Mouse (Mus musculus) hindbrain, embryonic 13.5 days (tissue): ENCODE results near the gene Dpp6. TPM values are rescaled to one million over a fixed set of nuclear protein-coding genes. Genes with fewer than 3 reads are reported as not detected.

ENCODE experiments used
- ATAC-seq: fragments of 200-750 bp; cut with Nextera tagmentation; 2 replicates; pipeline ENCODE4 v1.8.0; 2017; ENCODE audit warnings: moderate TSS enrichment; ENCODE audit not compliant: low FRiP score
- H3K27ac ChIP-seq: fragments of 300-500 bp; sonication (generic); 2 replicates; pipeline ENCODE4 v1.5.1; 2015; ENCODE audit warnings: inconsistent platforms, mild to moderate bottlenecking, moderate library complexity
- H3K27me3 ChIP-seq: fragments of 300-500 bp; sonication (generic); 2 replicates; pipeline ENCODE4 v1.6.1; 2015; ENCODE audit warnings: mild to moderate bottlenecking, inconsistent platforms
- H3K36me3 ChIP-seq: fragments of 300-500 bp; sonication (generic); 2 replicates; pipeline ENCODE4 v1.6.1; 2015; ENCODE audit warnings: mild to moderate bottlenecking, inconsistent platforms
- H3K4me1 ChIP-seq: fragments of 300-500 bp; sonication (generic); replicated peaks from 2 replicates; pipeline ENCODE4 v1.6.1; 2015; ENCODE audit warnings: inconsistent platforms
- H3K4me2 ChIP-seq: fragments of 300-500 bp; sonication (generic); 2 replicates; pipeline ENCODE4 v1.6.1; 2015; ENCODE audit warnings: inconsistent platforms, mild to moderate bottlenecking, moderate library complexity
- H3K4me3 ChIP-seq: fragments of 300-500 bp; sonication (generic); 2 replicates; pipeline ENCODE4 v1.5.1; 2015; ENCODE audit warnings: mild to moderate bottlenecking, inconsistent platforms
- H3K9ac ChIP-seq: fragments of 300-500 bp; sonication (generic); 2 replicates; pipeline ENCODE4 v1.6.1; 2015; ENCODE audit warnings: mild to moderate bottlenecking, inconsistent platforms
- H3K9me3 ChIP-seq: fragments of 300-500 bp; sonication (generic); 2 replicates; pipeline ENCODE4 v1.6.1; 2016; ENCODE audit warnings: inconsistent platforms
- WGBS: fragments of 180-500 bp; shearing (Covaris S2); methylation state at CpG from one replicate; pipeline ENCODE4 v1.1.7; 2015; 5-methylcytosine and 5-hydroxymethylcytosine counted together
- polyA plus RNA-seq: library from polyadenylated mRNA; unstranded; fragments of >200 nt; fragmentation: Nextera tagmentation; extraction: Ambion mirVana; gene quantifications from 2 replicates; pipeline ENCODE4 v1.2.1, GENCODE M21; 2015

Dpp6 gene
- polyA plus RNA-seq, 1 experiment from 2014 or later = 55.2 TPM

DNA sequence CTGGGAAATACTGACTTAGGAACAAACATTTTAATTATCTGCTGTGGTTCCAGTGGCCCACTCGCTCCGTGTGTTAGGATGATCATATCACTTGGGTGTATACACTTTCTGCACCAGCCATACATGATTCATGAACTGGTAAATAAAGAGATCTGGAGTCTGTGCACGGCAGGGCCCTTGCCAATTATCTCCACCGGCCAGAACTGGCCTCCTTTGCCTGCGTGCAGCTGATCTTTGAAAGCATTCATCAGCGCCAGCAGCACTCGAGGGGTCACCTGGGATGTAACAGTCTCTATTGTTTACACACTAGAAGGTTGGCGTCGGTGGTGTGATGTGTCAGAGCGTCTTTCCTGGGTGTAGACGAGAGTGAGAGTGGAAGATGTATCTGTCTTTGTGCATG, 868.2 kb downstream of the Dpp6 start:
- Histone ChIP-seq H3K4me2 (no peak overlapping the region), H3K4me1 (peaks cover 6% of the 10 kb centered on the region; the same call in 1 of the 2 replicates), H3K36me3 (peaks cover 12% of the 10 kb centered on the region), H3K9me3 (0 out of 2 replicates have a peak, but pooled peaks cover 3% of the 10 kb centered on the region), H3K27ac (peak overlapping the region; percentile 46; the same call in 1 of the 2 replicates), H3K4me3 (no peak overlapping the region), H3K9ac (no peak overlapping the region), H3K27me3 (no peaks in the 10 kb centered on the region)
- ATAC-seq = peak; percentile 69; the same call in 1 of the 2 replicates
- 37% methylated on average over 11 of the region's 11 CpGs for WGBS

DNA sequence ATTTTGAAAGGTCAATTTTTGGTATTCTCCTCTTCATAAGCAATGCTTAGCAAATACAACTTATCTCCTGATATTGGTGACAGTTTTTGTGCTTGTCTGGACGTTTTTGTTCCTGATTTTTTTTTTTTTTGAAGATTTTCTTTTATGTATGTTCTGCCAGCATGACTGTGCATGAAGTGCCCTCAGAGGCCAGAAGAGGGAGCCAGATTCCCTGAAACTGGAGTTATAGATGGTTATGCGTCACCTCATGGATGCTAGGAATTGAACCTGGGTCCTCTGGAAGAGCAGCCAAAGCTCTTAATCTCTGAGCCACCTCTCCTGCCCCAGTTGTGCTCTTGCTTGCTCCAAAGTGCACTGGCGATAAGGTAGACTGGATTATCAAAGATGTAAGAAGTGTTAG, 868.9 kb downstream of the Dpp6 start:
- 78% methylated on average over 3 of the region's 3 CpGs for WGBS
- Histone ChIP-seq H3K27me3 (no peaks in the 10 kb centered on the region), H3K4me2 (no peak overlapping the region), H3K4me3 (no peak overlapping the region), H3K9me3 (0 out of 2 replicates have a peak, but pooled peaks cover 3% of the 10 kb centered on the region), H3K4me1 (peaks cover 6% of the 10 kb centered on the region; the same call in 1 of the 2 replicates), H3K27ac (no peak overlapping the region), H3K36me3 (peaks cover 12% of the 10 kb centered on the region), H3K9ac (no peak overlapping the region)
- no peak for ATAC-seq

DNA sequence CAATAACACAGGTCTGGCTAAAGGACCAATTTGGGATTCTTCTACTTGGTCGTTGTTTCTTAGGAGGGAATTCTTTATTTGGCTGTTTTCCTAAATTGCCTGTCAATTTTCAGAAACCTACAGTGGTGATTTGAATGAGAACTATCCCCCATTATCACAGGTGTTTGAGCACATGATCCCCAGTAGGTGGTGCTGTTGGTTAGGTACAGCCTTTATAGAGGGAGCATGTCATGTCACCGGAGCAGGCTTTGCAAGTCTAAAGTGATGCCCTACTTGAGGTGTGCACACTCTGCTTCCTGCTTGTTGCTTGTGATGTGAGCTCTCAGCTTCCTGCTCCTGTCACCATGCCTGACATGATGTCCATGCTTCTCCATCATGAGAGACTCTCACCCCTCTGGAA, 870.3 kb downstream of the Dpp6 start:
- no peaks in the 10 kb centered on the region for H3K27me3 ChIP-seq
- ATAC-seq = no peak
- H3K4me1 ChIP-seq = peaks cover 6% of the 10 kb centered on the region; the same call in 1 of the 2 replicates
- 87% methylated on average over 2 of the region's 2 CpGs for WGBS
- H3K9me3 ChIP-seq = 0 out of 2 replicates have a peak, but pooled peaks cover 3% of the 10 kb centered on the region
- peaks cover 12% of the 10 kb centered on the region for H3K36me3 ChIP-seq
- no peak overlapping the region for H3K27ac ChIP-seq
- H3K4me3 ChIP-seq = no peak overlapping the region
- no peak overlapping the region for H3K4me2 ChIP-seq
- no peak overlapping the region for H3K9ac ChIP-seq

DNA sequence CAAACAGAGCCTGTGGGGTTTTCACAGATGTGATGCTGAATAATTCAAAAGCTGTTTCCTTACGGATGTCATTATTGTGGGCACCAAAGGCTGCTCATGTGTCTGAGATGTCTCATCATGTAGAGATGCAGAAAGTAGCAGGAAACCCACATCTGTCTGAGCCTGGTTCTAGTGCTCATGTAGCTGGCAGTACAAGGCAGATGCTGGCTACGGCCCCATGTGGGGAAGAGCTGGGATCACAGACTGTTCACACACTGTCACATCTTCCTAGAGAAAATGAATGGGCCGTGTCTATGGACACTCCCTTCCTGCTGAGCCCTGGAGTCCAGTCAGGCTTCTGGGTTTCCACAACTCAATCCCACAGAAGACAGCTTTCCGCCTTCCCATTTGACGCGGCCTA, 885.5 kb downstream of the Dpp6 start:
- Histone ChIP-seq H3K27me3 (no peaks in the 10 kb centered on the region), H3K9me3 (no peaks in the 10 kb centered on the region), H3K9ac (no peak overlapping the region), H3K4me1 (peaks cover 28% of the 10 kb centered on the region), H3K27ac (peak overlapping the region; percentile 44; the same call in 1 of the 2 replicates), H3K4me3 (no peak overlapping the region), H3K36me3 (peaks cover 21% of the 10 kb centered on the region), H3K4me2 (no peak overlapping the region)
- WGBS = 66% methylated on average over 6 of the region's 6 CpGs
- no peak for ATAC-seq

DNA sequence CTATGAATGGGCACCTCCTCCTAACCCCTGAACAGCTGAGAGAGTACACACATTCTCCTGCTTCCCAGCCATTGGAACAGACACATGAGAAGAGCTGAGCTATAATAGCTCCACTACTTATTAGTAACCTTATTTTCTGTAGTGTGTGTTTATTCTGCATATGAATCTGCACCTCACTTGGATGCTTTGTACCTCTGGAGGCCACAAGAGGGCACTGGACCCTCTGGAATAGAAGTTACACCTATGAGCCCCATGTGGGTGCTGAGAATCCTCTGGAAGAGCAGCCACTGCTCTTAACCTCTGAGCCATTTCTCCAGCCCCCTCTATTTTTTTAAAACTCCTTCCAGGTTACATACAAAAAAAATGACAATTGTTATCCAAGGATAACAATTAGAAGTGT, 888.0 kb downstream of the Dpp6 start:
- H3K4me2 ChIP-seq = no peak overlapping the region
- ATAC-seq = no peak
- H3K27ac ChIP-seq = no peak overlapping the region
- H3K4me1 ChIP-seq = peaks cover 39% of the 10 kb centered on the region
- H3K9me3 ChIP-seq = no peaks in the 10 kb centered on the region
- no peak overlapping the region for H3K9ac ChIP-seq
- H3K27me3 ChIP-seq = no peaks in the 10 kb centered on the region
- H3K36me3 ChIP-seq = peaks cover 25% of the 10 kb centered on the region
- H3K4me3 ChIP-seq = no peak overlapping the region

DNA sequence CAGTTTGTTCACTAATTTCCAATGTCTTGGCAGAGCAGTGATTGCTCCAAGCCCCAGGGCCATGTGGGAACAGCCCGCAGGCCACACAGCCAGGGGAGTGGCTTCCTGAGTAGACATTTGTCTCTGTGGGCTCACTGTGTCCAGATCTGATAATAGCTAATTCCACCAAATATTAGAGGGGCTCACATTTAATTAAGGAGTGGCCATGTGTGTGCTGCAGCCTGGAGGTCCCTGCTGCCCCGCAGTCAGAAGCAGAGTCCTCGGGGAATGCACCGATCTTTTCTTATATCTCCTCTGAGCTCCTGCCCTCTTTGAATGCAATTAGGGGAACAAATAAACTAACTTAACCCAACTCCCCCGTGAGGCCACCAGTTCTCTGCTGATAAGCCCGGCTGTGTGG, 889.5 kb downstream of the Dpp6 start:
- WGBS = 30% methylated on average over 6 of the region's 6 CpGs
- H3K4me3 ChIP-seq = no peak overlapping the region
- 0 out of 2 replicates have a peak overlapping the region, but pooled peaks have one; percentile 23 for H3K27ac ChIP-seq

DNA sequence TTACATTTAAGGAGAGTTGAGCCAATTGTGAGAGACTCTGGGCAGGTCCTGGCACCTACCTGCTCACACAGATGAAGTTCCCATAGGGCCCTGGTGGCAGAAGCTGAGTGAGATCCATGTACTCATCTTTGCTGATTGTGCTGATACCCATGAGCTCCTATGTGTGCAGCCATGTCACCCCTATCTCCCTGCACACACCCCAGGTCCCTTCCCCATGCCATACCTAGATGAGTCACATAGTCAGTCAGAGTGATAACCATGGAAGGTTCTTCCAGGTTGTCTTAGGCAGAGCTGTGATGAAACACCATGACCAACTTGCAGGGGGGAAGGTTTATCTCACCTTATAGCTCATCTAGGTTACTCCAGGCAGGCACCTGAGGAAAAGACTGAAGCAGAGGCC, 890.3 kb downstream of the Dpp6 start:
- Histone ChIP-seq H3K9ac (no peak overlapping the region), H3K4me1 (peaks cover 39% of the 10 kb centered on the region), H3K4me3 (no peak overlapping the region), H3K9me3 (no peaks in the 10 kb centered on the region), H3K27me3 (no peaks in the 10 kb centered on the region), H3K36me3 (peaks cover 31% of the 10 kb centered on the region), H3K27ac (no peak overlapping the region), H3K4me2 (no peak overlapping the region)
- ATAC-seq = no peak

More for the DNA sequence above, 889.5 kb downstream of the Dpp6 start:
- peaks cover 45% of the 10 kb centered on the region for H3K4me1 ChIP-seq
- peak; percentile 33; the same call in 1 of the 2 replicates for ATAC-seq
- no peaks in the 10 kb centered on the region for H3K27me3 ChIP-seq
- peaks cover 32% of the 10 kb centered on the region for H3K36me3 ChIP-seq
- no peak overlapping the region for H3K4me2 ChIP-seq
- H3K9ac ChIP-seq = no peak overlapping the region
- no peaks in the 10 kb centered on the region for H3K9me3 ChIP-seq

DNA sequence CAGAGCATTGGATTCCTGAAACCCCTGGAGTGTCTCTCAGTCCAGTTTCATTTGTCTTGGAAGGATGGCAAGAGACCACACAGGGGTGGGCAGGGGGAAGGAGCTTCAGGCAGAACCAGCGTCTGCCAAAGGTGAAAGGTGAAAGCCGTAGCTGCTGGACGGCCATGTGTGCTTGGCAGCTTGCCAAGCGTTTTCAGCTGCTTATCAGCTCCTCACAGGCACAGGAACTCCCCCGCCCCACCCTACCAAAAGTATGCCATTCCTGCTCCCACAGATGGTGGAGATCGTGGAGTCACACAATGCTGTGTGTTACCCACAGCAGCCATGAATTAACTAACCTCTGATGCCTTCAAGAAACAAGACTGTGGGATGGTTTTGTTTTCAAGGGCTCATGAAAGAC, 891.2 kb downstream of the Dpp6 start:
- ATAC-seq = no peak
- no peak overlapping the region for H3K4me3 ChIP-seq
- H3K9me3 ChIP-seq = no peaks in the 10 kb centered on the region
- no peak overlapping the region for H3K9ac ChIP-seq
- H3K27ac ChIP-seq = 0 out of 2 replicates have a peak overlapping the region, but pooled peaks have one; percentile 10
- peaks cover 31% of the 10 kb centered on the region for H3K36me3 ChIP-seq
- peaks cover 32% of the 10 kb centered on the region for H3K4me1 ChIP-seq
- H3K4me2 ChIP-seq = no peak overlapping the region
- H3K27me3 ChIP-seq = no peaks in the 10 kb centered on the region
- WGBS = 29% methylated on average over 6 of the region's 6 CpGs

DNA sequence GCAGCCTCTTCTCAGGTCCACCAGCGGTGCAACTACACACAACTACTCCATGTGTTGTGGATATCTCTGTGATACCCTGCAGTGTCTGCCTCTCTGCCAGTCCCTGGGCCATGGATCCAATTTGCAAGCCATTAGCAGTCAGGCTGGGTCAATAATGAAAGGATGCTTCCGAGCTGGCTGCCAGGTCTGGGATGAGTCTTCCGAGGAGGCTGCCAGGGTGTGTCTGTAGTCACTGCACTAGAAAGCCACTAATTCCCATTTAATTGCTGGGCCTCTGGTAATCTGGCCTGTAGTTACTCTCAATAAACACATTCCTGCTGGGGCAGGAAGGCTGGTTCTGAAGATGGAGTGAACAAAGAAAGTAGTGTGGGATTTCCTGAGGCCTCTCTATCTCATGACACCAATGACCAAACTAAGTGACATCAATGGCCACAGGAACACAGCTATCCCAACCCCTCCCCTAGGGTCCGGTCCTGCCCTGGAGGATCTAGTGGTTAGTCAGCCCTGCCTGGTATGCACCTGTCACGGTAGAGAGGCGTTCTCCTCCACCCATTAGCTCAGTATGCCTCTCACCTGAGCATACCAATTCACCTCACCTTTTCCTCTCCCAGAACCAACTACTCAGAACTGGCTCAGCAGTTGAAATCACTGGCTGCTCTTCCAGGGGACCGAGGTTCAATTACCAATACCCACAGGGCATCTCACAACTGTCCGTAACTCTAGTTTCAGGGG, 894.6 kb downstream of the Dpp6 start:
- H3K27ac ChIP-seq = no peak overlapping the region

DNA sequence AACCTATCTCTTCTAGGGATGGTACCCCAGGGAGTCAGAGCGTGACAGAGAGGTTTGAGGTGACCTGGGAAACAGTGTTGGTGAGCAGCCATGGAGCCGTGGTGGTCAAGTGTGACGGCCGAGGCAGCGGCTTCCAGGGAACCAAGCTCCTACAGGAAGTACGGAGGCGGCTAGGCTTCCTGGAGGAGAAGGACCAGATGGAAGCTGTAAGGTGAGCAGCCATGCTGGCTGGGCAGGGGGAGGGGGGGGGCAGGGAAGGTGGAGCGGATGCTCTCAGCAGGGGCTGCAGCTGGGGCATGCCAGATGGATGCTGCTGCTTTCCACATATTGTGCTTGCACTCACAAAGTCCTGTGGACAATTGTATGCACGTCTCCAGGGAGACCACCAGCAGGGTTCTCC, 897.4 kb downstream of the Dpp6 start:
- no peak for ATAC-seq

More for the DNA sequence above, 894.6 kb downstream of the Dpp6 start:
- H3K36me3 ChIP-seq = peaks cover 40% of the 10 kb centered on the region
- no peak overlapping the region for H3K9ac ChIP-seq
- no peak overlapping the region for H3K4me2 ChIP-seq
- no peaks in the 10 kb centered on the region for H3K9me3 ChIP-seq
- no peak overlapping the region for H3K4me3 ChIP-seq
- H3K27me3 ChIP-seq = no peaks in the 10 kb centered on the region
- H3K4me1 ChIP-seq = peaks cover 32% of the 10 kb centered on the region
- ATAC-seq = no peak; the same call in 1 of the 2 replicates
- WGBS = 75% methylated on average over 8 of the region's 8 CpGs

DNA sequence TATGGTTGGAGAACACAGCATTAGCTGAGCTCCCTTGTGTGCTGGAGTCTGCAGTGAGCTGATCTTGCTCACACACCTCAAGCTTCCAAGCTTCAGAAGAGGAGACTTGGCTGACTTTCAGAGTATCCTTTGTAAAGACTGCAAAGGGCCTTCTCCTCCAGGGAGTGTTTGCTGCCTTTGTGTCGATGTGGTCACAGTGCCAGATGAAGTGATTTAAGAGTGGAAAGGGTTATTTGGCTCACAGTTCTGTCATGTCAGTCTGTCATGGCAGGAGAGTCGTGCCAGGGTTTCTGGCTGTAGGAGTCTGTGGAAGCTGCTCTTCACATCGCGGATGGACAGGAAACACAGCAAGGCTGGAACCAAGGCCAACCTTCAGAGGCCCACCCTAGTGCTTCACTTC, 899.0 kb downstream of the Dpp6 start:
- Histone ChIP-seq H3K4me2 (no peak overlapping the region), H3K9ac (no peak overlapping the region), H3K4me3 (no peak overlapping the region), H3K36me3 (peaks cover 39% of the 10 kb centered on the region), H3K27me3 (no peaks in the 10 kb centered on the region), H3K9me3 (no peaks in the 10 kb centered on the region), H3K4me1 (peaks cover 10% of the 10 kb centered on the region; the same call in 1 of the 2 replicates), H3K27ac (no peak overlapping the region)
- WGBS = 84% methylated on average over 4 of the region's 4 CpGs
- no peak for ATAC-seq

More for the DNA sequence above, 897.4 kb downstream of the Dpp6 start:
- H3K27me3 ChIP-seq = no peaks in the 10 kb centered on the region
- 71% methylated on average over 9 of the region's 9 CpGs for WGBS
- H3K27ac ChIP-seq = 0 out of 2 replicates have a peak overlapping the region, but pooled peaks have one; percentile 37
- H3K4me1 ChIP-seq = peaks cover 12% of the 10 kb centered on the region; the same call in 1 of the 2 replicates
- H3K4me2 ChIP-seq = no peak overlapping the region
- H3K9me3 ChIP-seq = no peaks in the 10 kb centered on the region
- H3K9ac ChIP-seq = no peak overlapping the region
- H3K4me3 ChIP-seq = no peak overlapping the region
- H3K36me3 ChIP-seq = peaks cover 49% of the 10 kb centered on the region

DNA sequence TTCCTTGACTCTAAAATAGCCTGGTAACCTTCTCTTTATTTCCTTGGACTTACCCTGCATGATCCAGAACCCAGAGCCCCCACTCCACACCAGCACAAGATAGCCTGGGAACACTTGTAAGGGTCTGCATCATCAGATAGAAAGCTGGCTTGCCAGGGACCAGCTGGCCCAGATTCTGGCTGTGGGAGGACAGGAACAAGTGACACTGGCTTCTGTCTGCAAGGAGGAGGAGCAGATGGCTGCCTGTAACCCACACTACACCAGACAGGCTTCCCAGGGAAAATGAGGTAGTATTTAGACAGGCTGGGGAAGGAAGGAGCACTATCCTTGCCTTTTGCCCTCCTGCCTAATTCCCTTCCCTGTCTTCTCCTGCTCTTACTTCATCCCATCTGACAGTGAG, 900.3 kb downstream of the Dpp6 start:
- Histone ChIP-seq H3K4me1 (peaks cover 6% of the 10 kb centered on the region; the same call in 1 of the 2 replicates), H3K9me3 (no peaks in the 10 kb centered on the region), H3K27ac (no peak overlapping the region), H3K4me3 (no peak overlapping the region), H3K4me2 (no peak overlapping the region), H3K27me3 (no peaks in the 10 kb centered on the region), H3K9ac (no peak overlapping the region), H3K36me3 (peaks cover 39% of the 10 kb centered on the region)
- ATAC-seq = no peak

DNA sequence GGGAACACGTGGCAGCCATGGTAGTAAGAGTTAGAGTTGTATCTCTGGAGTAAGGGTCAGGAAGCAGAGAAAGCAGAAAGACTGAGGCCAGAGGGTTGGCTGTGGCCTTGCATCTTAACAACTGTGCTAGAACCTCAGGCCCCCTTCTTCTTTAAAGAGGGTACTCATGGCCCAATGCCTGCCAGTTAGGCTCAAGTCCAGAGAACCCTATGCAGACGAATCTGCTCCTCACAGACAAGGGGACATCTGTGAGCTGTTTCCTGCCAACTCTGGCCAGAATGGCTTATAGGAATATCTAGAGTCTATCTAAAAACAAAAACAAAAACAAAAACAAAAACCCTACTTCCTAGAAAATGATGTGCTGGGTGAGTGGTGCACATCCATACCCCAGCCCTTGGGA, 902.3 kb downstream of the Dpp6 start:
- Histone ChIP-seq H3K27ac (no peak overlapping the region), H3K9me3 (no peaks in the 10 kb centered on the region), H3K4me3 (no peak overlapping the region), H3K9ac (no peak overlapping the region), H3K4me2 (no peak overlapping the region), H3K27me3 (no peaks in the 10 kb centered on the region), H3K4me1 (peaks cover 2% of the 10 kb centered on the region; the same call in 1 of the 2 replicates), H3K36me3 (peaks cover 54% of the 10 kb centered on the region)
- ATAC-seq = no peak
- 79% methylated on average over 2 of the region's 2 CpGs for WGBS
